Mouse (Mus musculus) right cerebral cortex, adult 18-20 months (tissue): ENCODE measurements around the gene Ccdc62.

Experiments used
- DNase-seq: peaks from one replicate; pipeline ENCODE4 v3.0.0; 2022; ENCODE audit warnings: mixed read lengths

The Ccdc62 gene

GRCm38 (mm10) chr5:123981250-123981554 lies 50.7 kb downstream of the Ccdc62 start:
- DNase-seq: no peak

GRCm38 (mm10) chr5:123982838-123983237 lies 52.4 kb downstream of the Ccdc62 start:
- no peak for DNase-seq

GRCm38 (mm10) chr5:123985434-123985833 lies 55.0 kb downstream of the Ccdc62 start:
- DNase-seq: no peak

- no peak for DNase-seq
These were observed 56.4 kb downstream of the Ccdc62 start for GRCm38 (mm10) chr5:123986925-123987324.

GRCm38 (mm10) chr5:123987511-123987910 lies 57.0 kb downstream of the Ccdc62 start:
- DNase-seq: no peak

GRCm38 (mm10) chr5:123989941-123990885 lies 59.7 kb downstream of the Ccdc62 start:
- no peak for DNase-seq

GRCm38 (mm10) chr5:123991321-123991720 lies 60.8 kb downstream of the Ccdc62 start:
- DNase-seq: no peak

- peak; percentile 63 for DNase-seq
These were observed 61.7 kb downstream of the Ccdc62 start for GRCm38 (mm10) chr5:123992193-123992637.

GRCm38 (mm10) chr5:123992794-123993193 lies 62.3 kb downstream of the Ccdc62 start:
- DNase-seq: peak; percentile 75

- DNase-seq: peak; percentile 85
These were observed 63.0 kb downstream of the Ccdc62 start for GRCm38 (mm10) chr5:123993263-123994036.

GRCm38 (mm10) chr5:123994468-123994867 lies 64.0 kb downstream of the Ccdc62 start:
- DNase-seq: no peak

GRCm38 (mm10) chr5:123995388-123995787 lies 64.9 kb downstream of the Ccdc62 start:
- no peak for DNase-seq

- DNase-seq: no peak
These were observed 65.7 kb downstream of the Ccdc62 start for GRCm38 (mm10) chr5:123996194-123996593.

GRCm38 (mm10) chr5:123996695-123997094 lies 66.2 kb downstream of the Ccdc62 start:
- DNase-seq: no peak

GRCm38 (mm10) chr5:123997211-123997751 lies 66.8 kb downstream of the Ccdc62 start:
- no peak for DNase-seq

- DNase-seq: peak; percentile 82
These were observed 67.3 kb downstream of the Ccdc62 start for GRCm38 (mm10) chr5:123997811-123998210.

GRCm38 (mm10) chr5:123998370-123998769 lies 67.9 kb downstream of the Ccdc62 start:
- no peak for DNase-seq

GRCm38 (mm10) chr5:124000824-124001223 lies 70.3 kb downstream of the Ccdc62 start:
- DNase-seq: peak; percentile 89

- no peak for DNase-seq
These were observed 70.8 kb downstream of the Ccdc62 start for GRCm38 (mm10) chr5:124001274-124001673.

GRCm38 (mm10) chr5:124002876-124003275 lies 72.4 kb downstream of the Ccdc62 start:
- DNase-seq: peak; percentile 69

- no peak for DNase-seq
These were observed 72.9 kb downstream of the Ccdc62 start for GRCm38 (mm10) chr5:124003375-124003774.

GRCm38 (mm10) chr5:124004356-124005150 lies 74.1 kb downstream of the Ccdc62 start:
- no peak for DNase-seq

- DNase-seq: no peak
These were observed 74.6 kb downstream of the Ccdc62 start for GRCm38 (mm10) chr5:124005151-124005500.
